Mouse (Mus musculus) myocyte (in vitro differentiated cells): ENCODE measurements around the gene Rab25. TPM values are rescaled to one million over a fixed set of nuclear protein-coding genes. Genes with fewer than 3 reads are reported as not detected.

Experiments used
- H3K27me3 ChIP-seq: one replicate; pipeline ENCODE4 v1.6.1; 2011; ENCODE audit not compliant: control insufficient read depth, insufficient read depth, insufficient read length
- H3K36me3 ChIP-seq: one replicate; pipeline ENCODE4 v1.6.1; 2011; ENCODE audit not compliant: control insufficient read depth, insufficient read depth
- H3K4me2 ChIP-seq: one replicate; pipeline ENCODE4 v1.6.1; 2011; ENCODE audit warnings: low read depth, control low read depth
- H3K4me3 ChIP-seq: one replicate; pipeline ENCODE4 v1.5.1; 2011; ENCODE audit warnings: mild to moderate bottlenecking, control low read depth, moderate library complexity
- H3K79me2 ChIP-seq: one replicate; pipeline ENCODE4 v1.6.1; 2011; ENCODE audit not compliant: control insufficient read depth, insufficient read depth
- H3ac ChIP-seq: one replicate; pipeline ENCODE4 v1.6.1; 2011; ENCODE audit not compliant: control insufficient read depth, insufficient read length
- CEBPB ChIP-seq: IDR thresholded peaks from 2 replicates; pipeline ENCODE4 v1.6.1; 2011; ENCODE audit warnings: mild to moderate bottlenecking, moderate library complexity; ENCODE audit not compliant: poor library complexity, insufficient read depth, severe bottlenecking
- E2F4 ChIP-seq: IDR thresholded peaks from one replicate; pipeline ENCODE4 v1.6.1; 2011; ENCODE audit warnings: mild to moderate bottlenecking, control low read depth, moderate library complexity; ENCODE audit not compliant: insufficient read depth
- MAX ChIP-seq: IDR thresholded peaks from one replicate; pipeline ENCODE4 v1.6.1; 2011; ENCODE audit warnings: low read depth, mild to moderate bottlenecking, control low read depth
- MYOD1 ChIP-seq, 3 experiments: IDR thresholded peaks; one replicate each; pipeline ENCODE4 v1.6.1; 2011; ENCODE audit warnings: control low read depth in 2 of 3, low read depth in 2 of 3, mild to moderate bottlenecking in 2 of 3, moderate library complexity in 1 of 3; ENCODE audit not compliant: insufficient read length in 2 of 3, control insufficient read depth in 1 of 3
- MYOG ChIP-seq, 3 experiments: IDR thresholded peaks; one replicate each; pipeline ENCODE4 v1.6.1; 2011; ENCODE audit warnings: control low read depth in 2 of 3, low read depth in 2 of 3, mild to moderate bottlenecking in 2 of 3; ENCODE audit not compliant: insufficient read length in 2 of 3, control insufficient read depth in 1 of 3, insufficient read depth in 1 of 3
- POLR2A ChIP-seq: IDR thresholded peaks from one replicate; pipeline ENCODE4 v1.6.1; 2011; ENCODE audit warnings: low read depth, mild to moderate bottlenecking, control low read depth, moderate library complexity; ENCODE audit not compliant: insufficient read length
- POLR2AphosphoS2 ChIP-seq: IDR thresholded peaks from one replicate; pipeline ENCODE4 v1.6.1; 2011; ENCODE audit warnings: low read depth, control low read depth; ENCODE audit not compliant: insufficient read length
- REST ChIP-seq: IDR thresholded peaks from one replicate; pipeline ENCODE4 v1.6.1; 2011; ENCODE audit warnings: mild to moderate bottlenecking, control low read depth, moderate library complexity; ENCODE audit not compliant: insufficient read depth, insufficient read length
- SRF ChIP-seq: IDR thresholded peaks from one replicate; pipeline ENCODE4 v1.6.1; 2011; ENCODE audit warnings: low read depth; ENCODE audit not compliant: control insufficient read depth, insufficient read length
- TCF12 ChIP-seq: IDR thresholded peaks from one replicate; pipeline ENCODE4 v1.6.1; 2011; ENCODE audit warnings: mild to moderate bottlenecking, control low read depth; ENCODE audit not compliant: poor library complexity, insufficient read depth, severe bottlenecking
- TCF3 ChIP-seq: IDR thresholded peaks from one replicate; pipeline ENCODE4 v1.6.1; 2011; ENCODE audit warnings: low read depth, control low read depth; ENCODE audit not compliant: insufficient read length
- USF1 ChIP-seq: IDR thresholded peaks from one replicate; pipeline ENCODE4 v1.6.1; 2011; ENCODE audit warnings: low read depth, mild to moderate bottlenecking, control low read depth, moderate library complexity
- polyA plus RNA-seq: library from polyadenylated mRNA; unstranded; fragments of >200 nt; fragmentation: generic; extraction: Trizol; gene quantifications from one replicate; pipeline ENCODE4 v1.2.1, GENCODE M21; 2012; ENCODE audit warnings: missing spikeins

Gene Rab25
- polyA plus RNA-seq, 1 experiment = 0.13 TPM

- Histone ChIP-seq H3ac (peak overlapping the region; percentile 75), H3K79me2 (peaks cover 44% of the 10 kb centered on the region), H3K4me3 (peak overlapping the region; percentile 100), H3K4me2 (peak overlapping the region; percentile 92), H3K36me3 (peaks cover 5% of the 10 kb centered on the region), H3K27me3 (no peaks in the 10 kb centered on the region)
- no peak for TF ChIP-seq POLR2A
- TF ChIP-seq CEBPB = no peak
- no peak for TF ChIP-seq TCF12
- peak in 1 of 3 experiments; percentile 10 for TF ChIP-seq MYOD1 (IDR thresholded peaks at IDR 0.05; ENCODE audit: control insufficient read depth in 1 of 3, insufficient read length in 2 of 3, low read depth in 2 of 3)
- TF ChIP-seq POLR2AphosphoS2 = no peak
- no peak for TF ChIP-seq SRF
Measured at GRCm38 (mm10) chr3:88503505-88503863, 44.6 kb downstream of the Rab25 start.

- peak overlapping the region; percentile 92 for H3K4me2 ChIP-seq
- H3ac ChIP-seq = peak overlapping the region; percentile 75
- peak overlapping the region; percentile 100 for H3K4me3 ChIP-seq
- TF ChIP-seq REST (peak; percentile 61), SRF (peak; percentile 67), TCF12 (no peak), MYOD1 (IDR thresholded peaks at IDR 0.05; ENCODE audit: control insufficient read depth in 1 of 3, insufficient read length in 2 of 3, low read depth in 2 of 3) (no peak), MYOG (IDR thresholded peaks at IDR 0.05; ENCODE audit: control insufficient read depth in 1 of 3, insufficient read depth in 1 of 3, insufficient read length in 2 of 3, low read depth in 2 of 3) (peak in 1 of 3 experiments; percentile 9), USF1 (no peak), TCF3 (no peak), CEBPB (no peak), MAX (no peak), POLR2AphosphoS2 (peak; percentile 100), POLR2A (peak; percentile 98), E2F4 (peak; percentile 49)
- peaks cover 11% of the 10 kb centered on the region for H3K36me3 ChIP-seq
- H3K27me3 ChIP-seq = no peaks in the 10 kb centered on the region
- peaks cover 50% of the 10 kb centered on the region for H3K79me2 ChIP-seq
Measured at GRCm38 (mm10) chr3:88502641-88503504, 45.2 kb downstream of the Rab25 start.

DNA sequence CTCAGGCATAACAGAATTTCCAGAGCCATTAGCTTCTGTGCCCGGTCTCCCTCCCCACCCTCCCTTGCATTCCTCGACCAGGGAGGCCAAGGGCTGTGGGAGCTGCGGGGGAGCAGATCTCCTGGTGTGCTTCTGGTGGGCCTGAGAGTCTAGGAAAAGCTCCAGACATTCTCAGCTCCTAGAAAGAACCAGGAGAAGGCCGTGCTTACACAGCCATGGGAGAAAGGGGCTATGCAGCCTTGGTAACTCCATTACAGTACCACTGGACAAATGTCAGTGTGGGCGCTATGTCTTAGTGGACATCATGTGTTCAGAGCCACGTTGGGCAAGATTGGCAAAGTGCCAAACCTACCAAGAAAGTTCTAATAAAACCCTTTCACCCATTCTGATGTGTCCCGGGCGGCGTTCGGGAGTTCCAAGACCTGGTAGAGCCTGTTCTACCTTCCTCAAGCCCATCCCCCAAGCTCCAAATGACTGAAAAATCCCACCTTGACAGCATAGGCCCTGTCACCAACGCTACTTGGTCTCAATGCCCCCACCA, 46.0 kb downstream of the Rab25 start:
- no peaks in the 10 kb centered on the region for H3K27me3 ChIP-seq
- peaks cover 58% of the 10 kb centered on the region for H3K79me2 ChIP-seq
- TF ChIP-seq POLR2A (peak; percentile 39), TCF3 (no peak), POLR2AphosphoS2 (peak; percentile 66)
- peak overlapping the region; percentile 75 for H3ac ChIP-seq
- peaks cover 18% of the 10 kb centered on the region for H3K36me3 ChIP-seq
- H3K4me3 ChIP-seq = peak overlapping the region; percentile 100
- H3K4me2 ChIP-seq = peak overlapping the region; percentile 24

DNA sequence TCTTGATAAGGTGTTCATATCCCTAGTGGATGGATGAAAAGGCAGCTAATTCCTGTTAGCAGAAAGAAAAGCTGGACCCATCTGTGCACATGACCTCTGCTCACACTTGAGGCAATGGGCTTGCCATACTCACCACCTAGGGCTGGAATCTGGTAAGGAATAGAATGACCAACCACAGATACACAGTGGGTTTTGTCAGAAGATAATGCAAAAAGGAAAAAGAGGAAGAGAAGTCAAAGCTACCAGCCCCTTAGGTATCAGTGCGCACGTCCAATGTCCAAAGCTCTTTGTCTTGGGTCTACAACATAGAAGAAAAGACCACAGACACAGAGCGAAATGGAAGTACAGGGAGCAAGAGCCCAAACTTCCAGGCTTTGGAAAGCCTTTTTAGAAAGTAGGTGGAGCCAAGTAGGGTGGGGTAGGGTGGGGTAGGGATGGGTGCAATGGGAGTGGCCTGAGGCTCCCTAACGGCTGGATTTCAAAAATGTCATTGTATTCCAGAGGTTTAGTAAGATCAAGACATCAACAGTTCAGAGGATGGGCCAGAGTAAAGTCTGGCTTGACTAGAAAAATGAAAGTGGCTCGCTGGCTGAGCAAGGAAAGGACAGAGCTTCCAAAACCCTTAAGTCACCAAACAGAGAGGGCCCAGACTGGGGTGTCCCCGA, 46.6 kb downstream of the Rab25 start:
- Histone ChIP-seq H3K4me2 (peak overlapping the region; percentile 86), H3ac (peak overlapping the region; percentile 75), H3K27me3 (no peaks in the 10 kb centered on the region), H3K79me2 (peaks cover 64% of the 10 kb centered on the region), H3K4me3 (peak overlapping the region; percentile 100), H3K36me3 (peaks cover 18% of the 10 kb centered on the region)
- TF ChIP-seq MYOG (IDR thresholded peaks at IDR 0.05; ENCODE audit: control insufficient read depth in 1 of 3, insufficient read depth in 1 of 3, insufficient read length in 2 of 3, low read depth in 2 of 3) (no peak), POLR2A (peak; percentile 7), MYOD1 (IDR thresholded peaks at IDR 0.05; ENCODE audit: control insufficient read depth in 1 of 3, insufficient read length in 2 of 3, low read depth in 2 of 3) (no peak), CEBPB (no peak), SRF (no peak)

GRCm38 (mm10) chr3:88500655-88501365, 47.3 kb downstream of the Rab25 start:
- Histone ChIP-seq H3ac (peak overlapping the region; percentile 75), H3K79me2 (peaks cover 71% of the 10 kb centered on the region), H3K4me3 (peak overlapping the region; percentile 100), H3K36me3 (peaks cover 24% of the 10 kb centered on the region), H3K4me2 (peak overlapping the region; percentile 86), H3K27me3 (no peaks in the 10 kb centered on the region)
- TF ChIP-seq MAX = no peak
- no peak for TF ChIP-seq E2F4
- TF ChIP-seq MYOD1 (IDR thresholded peaks at IDR 0.05; ENCODE audit: control insufficient read depth in 1 of 3, insufficient read length in 2 of 3, low read depth in 2 of 3) = peak; percentile 44 to 96 (median 95)
- no peak for TF ChIP-seq USF1
- peak; percentile 80 to 97 (median 88) for TF ChIP-seq MYOG (IDR thresholded peaks at IDR 0.05; ENCODE audit: control insufficient read depth in 1 of 3, insufficient read depth in 1 of 3, insufficient read length in 2 of 3, low read depth in 2 of 3)
- no peak for TF ChIP-seq REST
- no peak for TF ChIP-seq CEBPB
- TF ChIP-seq POLR2A = peak; percentile 47
- peak; percentile 86 for TF ChIP-seq TCF12
- TF ChIP-seq TCF3 = peak; percentile 86
- peak; percentile 71 for TF ChIP-seq POLR2AphosphoS2
- no peak for TF ChIP-seq SRF
